Mouse (Mus musculus) megakaryocyte, embryonic 14.5 days (primary cell): Measurements from ENCODE around the gene Alkbh4. TPM values are rescaled to one million over a fixed set of nuclear protein-coding genes. Genes with fewer than 3 reads are reported as not detected.

ENCODE experiments used
- H3K27me3 ChIP-seq: replicated peaks from 2 replicates; pipeline ENCODE3; 2012; ENCODE audit warnings: inconsistent platforms
- H3K36me3 ChIP-seq: replicated peaks from 2 replicates; pipeline ENCODE3; 2012; ENCODE audit warnings: low read length, inconsistent platforms, mixed read lengths
- H3K4me1 ChIP-seq: 2 replicates; pipeline ENCODE4 v1.6.1; 2012; ENCODE audit warnings: inconsistent platforms
- H3K4me3 ChIP-seq: replicated peaks from 2 replicates; pipeline ENCODE3; 2012; ENCODE audit warnings: moderate library complexity, mild to moderate bottlenecking, inconsistent platforms
- H3K9me3 ChIP-seq: 2 replicates; pipeline ENCODE4 v1.6.1; 2012; ENCODE audit warnings: inconsistent platforms
- FLI1 ChIP-seq: IDR thresholded peaks from 2 replicates; pipeline ENCODE4 v1.6.1; 2012; ENCODE audit warnings: low read length, inconsistent platforms, mixed read lengths
- GATA1 ChIP-seq: IDR thresholded peaks from 3 replicates; pipeline ENCODE4 v1.6.1; 2012; ENCODE audit warnings: mixed read lengths, low read length, inconsistent platforms, borderline replicate concordance
- polyA plus RNA-seq: library from polyadenylated mRNA; stranded (reverse); fragments of >175 nt; gene quantifications from 2 replicates; pipeline ENCODE4 v1.2.3, GENCODE M21; 2012; ENCODE audit warnings: low replicate concordance; ENCODE audit not compliant: insufficient read depth

Alkbh4 gene
- polyA plus RNA-seq, 1 experiment = 37.3 TPM

- peaks cover 6% of the 10 kb centered on the region for H3K9me3 ChIP-seq
- no peak overlapping the region for H3K4me3 ChIP-seq
- H3K27me3 ChIP-seq = no peaks in the 10 kb centered on the region
- peaks cover 44% of the 10 kb centered on the region for H3K4me1 ChIP-seq
- peaks cover 86% of the 10 kb centered on the region for H3K36me3 ChIP-seq
- TF ChIP-seq GATA1 (no peak), FLI1 (no peak)
Measured at GRCm38 (mm10) chr5:136165246-136165645, 29.3 kb downstream of the Alkbh4 start.

GRCm38 (mm10) chr5:136167296-136167695 lies 31.4 kb downstream of the Alkbh4 start:
- H3K4me1 ChIP-seq = peaks cover 58% of the 10 kb centered on the region
- H3K27me3 ChIP-seq = no peaks in the 10 kb centered on the region
- H3K9me3 ChIP-seq = peaks cover 6% of the 10 kb centered on the region
- peaks cover 66% of the 10 kb centered on the region for H3K36me3 ChIP-seq
- H3K4me3 ChIP-seq = no peak overlapping the region
- no peak for TF ChIP-seq FLI1

- TF ChIP-seq GATA1 = no peak
- no peak for TF ChIP-seq FLI1
- Histone ChIP-seq H3K9me3 (peaks cover 6% of the 10 kb centered on the region), H3K36me3 (peaks cover 58% of the 10 kb centered on the region), H3K27me3 (no peaks in the 10 kb centered on the region), H3K4me1 (peaks cover 66% of the 10 kb centered on the region), H3K4me3 (no peak overlapping the region)
Measured at GRCm38 (mm10) chr5:136168071-136168470, 32.1 kb downstream of the Alkbh4 start.

GRCm38 (mm10) chr5:136169626-136170511 lies 33.9 kb downstream of the Alkbh4 start:
- TF ChIP-seq FLI1 (no peak), GATA1 (no peak)
- Histone ChIP-seq H3K36me3 (peaks cover 49% of the 10 kb centered on the region), H3K4me3 (peak overlapping the region; percentile 97), H3K9me3 (peaks cover 6% of the 10 kb centered on the region), H3K4me1 (peaks cover 74% of the 10 kb centered on the region), H3K27me3 (no peaks in the 10 kb centered on the region)

- Histone ChIP-seq H3K4me3 (peak within 1 kb of the TSS; percentile 97), H3K27me3 (no peaks in the 10 kb centered on the region), H3K4me1 (peaks cover 69% of the 10 kb centered on the region), H3K36me3 (peaks cover 46% of the 10 kb centered on the region), H3K9me3 (peaks cover 6% of the 10 kb centered on the region)
- no peak for TF ChIP-seq FLI1
- no peak for TF ChIP-seq GATA1
Measured at GRCm38 (mm10) chr5:136170512-136171362, 34.8 kb downstream of the Alkbh4 start, which contains the start of gene Orai2. Gene Orai2 (minus strand): TSS chr5:136170713.

- Histone ChIP-seq H3K9me3 (peaks cover 6% of the 10 kb centered on the region), H3K36me3 (peaks cover 36% of the 10 kb centered on the region), H3K4me1 (peaks cover 63% of the 10 kb centered on the region), H3K27me3 (no peaks in the 10 kb centered on the region), H3K4me3 (peak overlapping the region; percentile 97)
- TF ChIP-seq FLI1 (no peak), GATA1 (no peak)
Measured at GRCm38 (mm10) chr5:136171363-136172341, 35.7 kb downstream of the Alkbh4 start.

- Histone ChIP-seq H3K36me3 (peaks cover 35% of the 10 kb centered on the region), H3K4me1 (peaks cover 61% of the 10 kb centered on the region), H3K4me3 (no peak overlapping the region), H3K27me3 (no peaks in the 10 kb centered on the region), H3K9me3 (peaks cover 5% of the 10 kb centered on the region)
- TF ChIP-seq GATA1 (no peak), FLI1 (no peak)
Measured at GRCm38 (mm10) chr5:136172939-136173338, 37.0 kb downstream of the Alkbh4 start.

GRCm38 (mm10) chr5:136173606-136174463 lies 37.9 kb downstream of the Alkbh4 start:
- Histone ChIP-seq H3K4me3 (no peak overlapping the region), H3K4me1 (peaks cover 59% of the 10 kb centered on the region)

More at GRCm38 (mm10) chr5:136173606-136174463, 37.9 kb downstream of the Alkbh4 start:
- Histone ChIP-seq H3K36me3 (peaks cover 35% of the 10 kb centered on the region), H3K9me3 (no peaks in the 10 kb centered on the region), H3K27me3 (no peaks in the 10 kb centered on the region)
- TF ChIP-seq GATA1 (no peak), FLI1 (no peak)
